Mouse (Mus musculus) brain, embryonic 18.5 days (tissue): ENCODE data around the gene Cngb1.

Experiments used
- DNase-seq: peaks from one replicate; pipeline ENCODE4 v3.0.0-alpha.2; 2012; ENCODE audit warnings: low read depth, low spot score

The Cngb1 gene

GRCm38 (mm10) chr8:95324646-95325045, 18.3 kb upstream of the Cngb1 start:
- no peak for DNase-seq

GRCm38 (mm10) chr8:95323201-95323600, 16.8 kb upstream of the Cngb1 start:
- DNase-seq = no peak

- DNase-seq = no peak
Measured at GRCm38 (mm10) chr8:95320224-95321139, 14.1 kb upstream of the Cngb1 start.

- no peak for DNase-seq
Measured at GRCm38 (mm10) chr8:95315350-95315749, 9.0 kb upstream of the Cngb1 start.

- DNase-seq = no peak
Measured at GRCm38 (mm10) chr8:95314707-95315106, 8.3 kb upstream of the Cngb1 start.

GRCm38 (mm10) chr8:95313857-95314256, 7.5 kb upstream of the Cngb1 start:
- no peak for DNase-seq

- no peak for DNase-seq
Measured at GRCm38 (mm10) chr8:95312836-95313235, 6.5 kb upstream of the Cngb1 start.

- no peak for DNase-seq
Measured at GRCm38 (mm10) chr8:95310342-95310970, 4.1 kb upstream of the Cngb1 start, which contains the start of gene Tepp. Tepp (plus strand) TSS chr8:95310566.

GRCm38 (mm10) chr8:95305526-95305925, 859 bp downstream of the Cngb1 start:
- DNase-seq = no peak

GRCm38 (mm10) chr8:95302410-95302809, 4.0 kb downstream of the Cngb1 start:
- DNase-seq = no peak

- no peak for DNase-seq
Measured at GRCm38 (mm10) chr8:95293891-95294290, 12.5 kb downstream of the Cngb1 start.

GRCm38 (mm10) chr8:95293172-95293571, 13.2 kb downstream of the Cngb1 start:
- no peak for DNase-seq

- DNase-seq = no peak
Measured at GRCm38 (mm10) chr8:95289066-95289650, 17.2 kb downstream of the Cngb1 start.

GRCm38 (mm10) chr8:95281493-95281892, 24.9 kb downstream of the Cngb1 start:
- DNase-seq = no peak

- DNase-seq = no peak
Measured at GRCm38 (mm10) chr8:95272871-95273270, 33.5 kb downstream of the Cngb1 start.

GRCm38 (mm10) chr8:95271841-95272240, 34.5 kb downstream of the Cngb1 start:
- no peak for DNase-seq

GRCm38 (mm10) chr8:95270501-95270900, 35.9 kb downstream of the Cngb1 start:
- no peak for DNase-seq

- DNase-seq = no peak
Measured at GRCm38 (mm10) chr8:95262181-95262580, 44.2 kb downstream of the Cngb1 start.

- DNase-seq = no peak
Measured at GRCm38 (mm10) chr8:95255611-95256010, 50.8 kb downstream of the Cngb1 start.

GRCm38 (mm10) chr8:95254564-95255434, 51.6 kb downstream of the Cngb1 start:
- DNase-seq = peak; percentile 74

GRCm38 (mm10) chr8:95252056-95252455, 54.3 kb downstream of the Cngb1 start:
- DNase-seq = no peak
